Mouse (Mus musculus): Measurements from ENCODE around the gene Atp6v1c2. TPM values are rescaled to one million over a fixed set of nuclear protein-coding genes. Genes with fewer than 3 reads are reported as not detected.

Atp6v1c2 gene
- 0.37 and 0.70 TPM in 2 replicates for polyA plus RNA-seq (2014; fragmentation: Nextera tagmentation; extraction: Ambion mirVana)

DNA sequence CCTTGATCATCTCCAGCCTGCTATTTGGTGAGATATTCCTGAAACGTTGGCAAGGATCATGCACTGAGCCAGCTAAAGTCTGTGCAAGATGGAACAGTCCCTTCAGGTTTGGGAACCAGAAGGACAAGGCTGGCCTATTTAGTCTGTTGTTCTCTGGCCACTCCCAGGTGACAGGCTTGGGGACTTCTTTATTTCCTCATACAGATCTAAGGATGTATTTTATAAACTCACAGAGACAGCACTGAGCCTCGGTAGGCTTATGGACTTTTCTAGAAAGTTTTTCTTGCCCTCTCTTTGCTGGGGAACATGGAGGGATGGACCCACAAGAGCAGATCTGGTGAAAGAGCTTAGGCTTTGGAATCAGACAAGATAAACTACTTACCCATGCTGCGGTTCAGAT, at the start of gene Atp6v1c2:
Gene Atp6v1c2 (minus strand): TSS at position 101 of the 400 bp plus-strand sequence.
- H3K4me3 ChIP-seq (ENCODE audit: low read depth, low read length): no peak within 1 kb of the TSS
- no peak for ATAC-seq (ENCODE audit: low read depth)
- 72% methylated on average over 3 of the region's 3 CpGs for WGBS

DNA sequence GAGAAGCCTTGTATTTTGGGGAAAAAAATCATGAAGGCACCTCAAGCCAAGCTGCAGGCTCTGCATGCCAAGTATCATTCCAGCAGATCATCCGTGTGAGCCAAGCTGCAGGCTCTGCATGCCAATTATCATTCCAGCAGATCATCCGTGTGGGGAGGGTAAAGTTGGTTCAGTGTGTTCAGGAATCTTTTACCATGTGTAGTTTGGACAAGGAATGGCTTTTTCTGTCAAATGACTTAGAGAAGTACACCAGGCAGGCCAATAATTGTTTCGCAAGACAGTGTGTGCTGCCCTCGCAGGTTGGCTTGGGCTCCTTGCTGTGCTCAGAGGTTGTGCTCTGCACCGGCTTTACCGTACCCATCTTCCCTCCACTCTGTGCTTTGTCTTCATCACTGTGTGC, 47.4 kb upstream of the Atp6v1c2 start:
- Histone ChIP-seq H3K27me3 (ENCODE audit: control insufficient read depth, insufficient read depth, low read length) (no peaks in the 10 kb centered on the region), H3K4me2 (ENCODE audit: low read depth, low read length) (no peak overlapping the region), H3K4me3 (ENCODE audit: low read depth, low read length) (no peak overlapping the region), H3K36me3 (ENCODE audit: control insufficient read depth, insufficient read depth, low read length) (peaks cover 42% of the 10 kb centered on the region), H3K27ac (ENCODE audit: low read depth, low read length) (no peak overlapping the region), H3K4me1 (ENCODE audit: control insufficient read depth, insufficient read depth, low read length) (no peaks in the 10 kb centered on the region), H3K9me3 (ENCODE audit: control insufficient read depth, low read length) (no peaks in the 10 kb centered on the region), H3K9ac (replicated peaks; ENCODE audit: low read depth, low read length) (no peak overlapping the region)
- WGBS: 91% methylated on average over 6 of the region's 6 CpGs
- ATAC-seq (ENCODE audit: low read depth): no peak

More for the DNA sequence above, at the start of gene Atp6v1c2:
- H3K27ac ChIP-seq (ENCODE audit: low read depth, low read length): no peak within 1 kb of the TSS
- no peak within 1 kb of the TSS for H3K9ac ChIP-seq (replicated peaks; ENCODE audit: low read depth, low read length)
- H3K27me3 ChIP-seq (ENCODE audit: control insufficient read depth, insufficient read depth, low read length): peaks cover 10% of the 10 kb centered on the region
- H3K36me3 ChIP-seq (ENCODE audit: control insufficient read depth, insufficient read depth, low read length): no peaks in the 10 kb centered on the region
- 0 out of 2 replicates have a peak, but pooled peaks cover 4% of the 10 kb centered on the region for H3K4me1 ChIP-seq (ENCODE audit: control insufficient read depth, insufficient read depth, low read length)
- H3K4me2 ChIP-seq (ENCODE audit: low read depth, low read length): no peak within 1 kb of the TSS
- no peaks in the 10 kb centered on the region for H3K9me3 ChIP-seq (ENCODE audit: control insufficient read depth, low read length)

- ATAC-seq (ENCODE audit: low read depth): no peak
- Histone ChIP-seq H3K9ac (replicated peaks; ENCODE audit: low read depth, low read length) (no peak overlapping the region), H3K4me1 (ENCODE audit: control insufficient read depth, insufficient read depth, low read length) (no peaks in the 10 kb centered on the region), H3K27me3 (ENCODE audit: control insufficient read depth, insufficient read depth, low read length) (no peaks in the 10 kb centered on the region), H3K27ac (ENCODE audit: low read depth, low read length) (no peak overlapping the region), H3K36me3 (ENCODE audit: control insufficient read depth, insufficient read depth, low read length) (peaks cover 47% of the 10 kb centered on the region), H3K9me3 (ENCODE audit: control insufficient read depth, low read length) (no peaks in the 10 kb centered on the region), H3K4me3 (ENCODE audit: low read depth, low read length) (no peak overlapping the region), H3K4me2 (ENCODE audit: low read depth, low read length) (no peak overlapping the region)
- WGBS: 96% methylated on average over 4 of the region's 4 CpGs
Measured at GRCm38 (mm10) chr12:17375243-17375642, 46.1 kb upstream of the Atp6v1c2 start.

DNA sequence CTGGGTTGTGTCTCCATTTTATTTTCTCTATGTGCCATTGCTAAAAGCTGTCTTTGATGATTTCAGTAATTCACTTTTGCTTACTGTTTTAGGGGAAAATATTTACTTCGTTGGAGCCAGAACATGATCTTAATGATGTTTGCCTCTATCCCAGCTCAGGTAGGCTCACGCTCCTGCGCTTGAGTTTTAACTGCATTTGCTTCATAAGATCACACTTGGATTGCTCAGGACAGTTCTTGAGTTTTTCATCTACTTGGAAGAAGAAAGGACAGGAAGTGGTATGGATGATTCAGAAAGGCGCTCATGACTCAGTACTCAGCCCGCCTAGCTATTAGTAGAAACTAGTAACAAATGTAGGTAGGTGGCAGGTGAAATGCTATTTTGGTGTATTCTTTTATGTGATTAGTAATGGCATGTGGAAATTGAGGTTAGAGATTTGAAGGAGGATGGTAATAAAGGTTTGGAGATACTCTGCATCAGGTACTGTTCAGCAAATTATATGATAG, 44.4 kb upstream of the Atp6v1c2 start:
- Histone ChIP-seq H3K27me3 (ENCODE audit: control insufficient read depth, insufficient read depth, low read length) (no peaks in the 10 kb centered on the region), H3K9ac (replicated peaks; ENCODE audit: low read depth, low read length) (no peak overlapping the region), H3K4me3 (ENCODE audit: low read depth, low read length) (no peak overlapping the region), H3K9me3 (ENCODE audit: control insufficient read depth, low read length) (no peaks in the 10 kb centered on the region), H3K4me1 (ENCODE audit: control insufficient read depth, insufficient read depth, low read length) (no peaks in the 10 kb centered on the region), H3K27ac (ENCODE audit: low read depth, low read length) (no peak overlapping the region), H3K36me3 (ENCODE audit: control insufficient read depth, insufficient read depth, low read length) (peaks cover 43% of the 10 kb centered on the region; the same call in 1 of the 2 replicates), H3K4me2 (ENCODE audit: low read depth, low read length) (no peak overlapping the region)
- ATAC-seq (ENCODE audit: low read depth): no peak
- 97% methylated on average over 5 of the region's 5 CpGs for WGBS

- Histone ChIP-seq H3K4me3 (ENCODE audit: low read depth, low read length) (no peak overlapping the region), H3K4me2 (ENCODE audit: low read depth, low read length) (no peak overlapping the region), H3K9me3 (ENCODE audit: control insufficient read depth, low read length) (no peaks in the 10 kb centered on the region), H3K9ac (replicated peaks; ENCODE audit: low read depth, low read length) (no peak overlapping the region), H3K4me1 (ENCODE audit: control insufficient read depth, insufficient read depth, low read length) (no peaks in the 10 kb centered on the region), H3K27me3 (ENCODE audit: control insufficient read depth, insufficient read depth, low read length) (no peaks in the 10 kb centered on the region), H3K27ac (ENCODE audit: low read depth, low read length) (no peak overlapping the region), H3K36me3 (ENCODE audit: control insufficient read depth, insufficient read depth, low read length) (peaks cover 43% of the 10 kb centered on the region; the same call in 1 of the 2 replicates)
- 90% methylated on average over 3 of the region's 3 CpGs for WGBS
- ATAC-seq (ENCODE audit: low read depth): no peak
Measured at GRCm38 (mm10) chr12:17372696-17373095, 43.5 kb upstream of the Atp6v1c2 start.

DNA sequence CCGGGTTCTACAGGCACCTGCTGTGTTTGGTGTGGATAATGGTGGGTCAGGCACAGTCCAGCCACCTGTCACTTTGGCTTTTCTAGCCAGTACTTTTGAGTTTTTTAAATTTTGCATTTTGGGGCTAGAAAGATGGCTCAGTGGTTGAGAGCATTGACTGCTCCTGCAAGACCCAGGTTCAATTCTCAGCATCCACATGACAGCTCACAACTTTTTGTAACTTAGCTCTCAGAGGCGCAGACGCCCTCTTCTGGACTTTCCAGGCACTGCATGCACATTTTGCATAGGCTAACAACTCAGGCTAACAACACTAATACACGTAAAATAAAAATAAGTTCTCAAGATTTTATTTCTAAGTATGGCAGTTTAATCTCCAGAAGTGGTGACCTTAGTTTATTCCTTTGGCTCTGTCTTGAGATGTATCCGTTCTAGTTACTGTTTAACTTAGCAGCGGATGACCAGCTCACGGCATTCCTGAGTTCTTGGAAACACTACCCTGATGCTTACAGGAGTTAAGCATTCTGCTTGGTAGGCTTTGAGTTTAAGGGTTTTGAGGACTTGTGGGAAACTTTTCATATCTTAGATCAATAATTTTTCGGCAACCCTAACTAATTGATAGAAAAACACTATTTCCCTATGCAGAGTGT, 42.6 kb upstream of the Atp6v1c2 start:
- H3K9me3 ChIP-seq (ENCODE audit: control insufficient read depth, low read length): no peaks in the 10 kb centered on the region
- no peak overlapping the region for H3K4me2 ChIP-seq (ENCODE audit: low read depth, low read length)
- no peak overlapping the region for H3K9ac ChIP-seq (replicated peaks; ENCODE audit: low read depth, low read length)
- H3K36me3 ChIP-seq (ENCODE audit: control insufficient read depth, insufficient read depth, low read length): peaks cover 40% of the 10 kb centered on the region; the same call in 1 of the 2 replicates
- no peaks in the 10 kb centered on the region for H3K4me1 ChIP-seq (ENCODE audit: control insufficient read depth, insufficient read depth, low read length)
- no peak overlapping the region for H3K4me3 ChIP-seq (ENCODE audit: low read depth, low read length)
- 91% methylated on average over 8 of the region's 8 CpGs for WGBS
- no peak overlapping the region for H3K27ac ChIP-seq (ENCODE audit: low read depth, low read length)
- ATAC-seq (ENCODE audit: low read depth): no peak
- no peaks in the 10 kb centered on the region for H3K27me3 ChIP-seq (ENCODE audit: control insufficient read depth, insufficient read depth, low read length)

- Histone ChIP-seq H3K4me2 (ENCODE audit: low read depth, low read length) (no peak overlapping the region), H3K9me3 (ENCODE audit: control insufficient read depth, low read length) (no peaks in the 10 kb centered on the region), H3K27me3 (ENCODE audit: control insufficient read depth, insufficient read depth, low read length) (no peaks in the 10 kb centered on the region), H3K4me1 (ENCODE audit: control insufficient read depth, insufficient read depth, low read length) (no peaks in the 10 kb centered on the region), H3K9ac (replicated peaks; ENCODE audit: low read depth, low read length) (no peak overlapping the region), H3K36me3 (ENCODE audit: control insufficient read depth, insufficient read depth, low read length) (peaks cover 34% of the 10 kb centered on the region; the same call in 1 of the 2 replicates), H3K27ac (ENCODE audit: low read depth, low read length) (no peak overlapping the region), H3K4me3 (ENCODE audit: low read depth, low read length) (no peak overlapping the region)
- 91% methylated on average over 7 of the region's 7 CpGs for WGBS
- ATAC-seq (ENCODE audit: low read depth): no peak
Measured at GRCm38 (mm10) chr12:17369551-17370325, 40.6 kb upstream of the Atp6v1c2 start.

DNA sequence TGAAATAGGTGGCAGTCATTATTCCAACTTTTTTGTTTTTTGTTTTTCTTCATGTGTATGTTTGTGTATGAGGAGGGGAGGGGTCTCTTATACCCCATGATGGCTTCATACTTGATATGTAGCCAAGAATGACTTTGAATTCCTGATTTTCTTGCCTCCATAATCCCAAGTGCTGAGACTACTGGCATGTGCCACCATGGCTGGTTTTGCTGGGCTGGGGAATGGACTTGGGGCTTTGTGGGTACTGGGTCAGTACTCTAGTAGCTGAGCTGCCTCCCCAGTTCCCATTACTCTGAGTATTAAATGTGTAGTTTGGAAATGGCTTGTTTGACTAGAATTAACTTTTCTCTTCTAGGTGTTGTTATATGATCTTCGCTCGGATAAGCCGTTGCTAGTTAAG, 40.0 kb upstream of the Atp6v1c2 start:
- no peaks in the 10 kb centered on the region for H3K9me3 ChIP-seq (ENCODE audit: control insufficient read depth, low read length)
- no peaks in the 10 kb centered on the region for H3K4me1 ChIP-seq (ENCODE audit: control insufficient read depth, insufficient read depth, low read length)
- H3K4me2 ChIP-seq (ENCODE audit: low read depth, low read length): no peak overlapping the region
- H3K36me3 ChIP-seq (ENCODE audit: control insufficient read depth, insufficient read depth, low read length): peaks cover 33% of the 10 kb centered on the region; the same call in 1 of the 2 replicates
- WGBS: 97% methylated on average over 3 of the region's 3 CpGs
- no peak for ATAC-seq (ENCODE audit: low read depth)
- H3K27ac ChIP-seq (ENCODE audit: low read depth, low read length): no peak overlapping the region
- no peak overlapping the region for H3K9ac ChIP-seq (replicated peaks; ENCODE audit: low read depth, low read length)
- no peak overlapping the region for H3K4me3 ChIP-seq (ENCODE audit: low read depth, low read length)
- H3K27me3 ChIP-seq (ENCODE audit: control insufficient read depth, insufficient read depth, low read length): no peaks in the 10 kb centered on the region

GRCm38 (mm10) chr12:17366981-17367380, 37.8 kb upstream of the Atp6v1c2 start:
- Histone ChIP-seq H3K4me3 (ENCODE audit: low read depth, low read length) (no peak overlapping the region), H3K36me3 (ENCODE audit: control insufficient read depth, insufficient read depth, low read length) (peaks cover 31% of the 10 kb centered on the region; the same call in 1 of the 2 replicates), H3K9ac (replicated peaks; ENCODE audit: low read depth, low read length) (no peak overlapping the region), H3K4me2 (ENCODE audit: low read depth, low read length) (no peak overlapping the region), H3K27me3 (ENCODE audit: control insufficient read depth, insufficient read depth, low read length) (no peaks in the 10 kb centered on the region), H3K27ac (ENCODE audit: low read depth, low read length) (no peak overlapping the region), H3K9me3 (ENCODE audit: control insufficient read depth, low read length) (no peaks in the 10 kb centered on the region), H3K4me1 (ENCODE audit: control insufficient read depth, insufficient read depth, low read length) (no peaks in the 10 kb centered on the region)
- peak; percentile 88; the same call in 1 of the 2 replicates for ATAC-seq (ENCODE audit: low read depth)
- WGBS: 78% methylated on average over 5 of the region's 5 CpGs

Data from neural tube, embryonic 14.5 days (tissue).